Comparison of ENCODE assay signal across 21 mouse cellular contexts in genomic region chr2:72839673-72840072, GRCm38 (mm10).
A peak's percentile ranks its signal among the peaks of the same experiment; 100 is the strongest.
DNase-seq lines count a peak whose midpoint lies in the region; ATAC-seq and TF ChIP-seq lines count a peak whose summit lies in the region.
"Had no signal": no experiment of that assay in that cellular context is flagged by ENCODE, and none has a peak within 500 bp of the region (broad histone marks: within the 10 kb centered on the region; RNA-seq: fewer than 3 reads in every experiment).

No protein-coding gene starts in this region.

- intact Hi-C loops in gastrocnemius, postnatal 14 days (cut with DNase I; ENCODE audit: low total_unique reads): no loop called here

- H3K27ac ChIP-seq in layer of hippocampus, adult 2 months: 0 out of 2 replicates have a peak overlapping the region, but pooled peaks have one; percentile 7
- H3K27ac ChIP-seq in intestine, embryonic 15.5 days: no peak overlapping the region
- H3K27ac ChIP-seq: embryonic facial prominence, embryonic 15.5 days; hindbrain, postnatal 0 days; limb, embryonic 15.5 days; midbrain, embryonic 10.5 days; neural tube, embryonic 13.5 days had no signal

- H3K36me3 ChIP-seq in intestine, embryonic 15.5 days: no peaks in the 10 kb centered on the region
- H3K36me3 ChIP-seq: embryonic facial prominence, embryonic 15.5 days; limb, embryonic 15.5 days; midbrain, embryonic 10.5 days; neural tube, embryonic 13.5 days had no signal

- no peak overlapping the region for H3K4me3 ChIP-seq in layer of hippocampus, adult 2 months
- no peak overlapping the region for H3K4me3 ChIP-seq in intestine, embryonic 15.5 days (replicated peaks)
- H3K4me3 ChIP-seq: embryonic facial prominence, embryonic 15.5 days; limb, embryonic 15.5 days; midbrain, embryonic 10.5 days; neural tube, embryonic 13.5 days had no signal

- H3K4me1 ChIP-seq in intestine, embryonic 15.5 days (replicated peaks): no peaks in the 10 kb centered on the region; the same call in 1 of the 2 replicates

- ATAC-seq in intestine, embryonic 15.5 days: no peak
- ATAC-seq: hindbrain, postnatal 0 days had no signal

- DNase-seq in gastrocnemius, postnatal 10 days: peak; percentile 12
- no peak for DNase-seq in gastrocnemius, postnatal 14 days
- peak in 1 of 2 experiments; percentile 38 for DNase-seq in layer of hippocampus, adult 2 months (ENCODE audit: low spot score in 2 of 2)
- no peak for DNase-seq in layer of hippocampus, adult 8-10 months (ENCODE audit: low spot score in 2 of 2)
- DNase-seq in NIH3T3 (ENCODE audit: low read depth): peak; percentile 36
- DNase-seq in brain, embryonic 14.5 days (ENCODE audit: low read depth): peak; percentile 81
- DNase-seq: adrenal gland, adult 2 months; cerebellum, adult 11 months; cerebellum, postnatal 25 days; kidney, adult 18-20 months; kidney, postnatal 4 days; lung, postnatal 4 days; right cerebral cortex, postnatal 25 days; thymus, postnatal 14 days had no signal

- TF ChIP-seq CTCF in layer of hippocampus, adult 2 months (conservative IDR thresholded peaks at IDR 0.05): no peak
- no peak for TF ChIP-seq CTCF in brain, embryonic 14.5 days (IDR thresholded peaks at IDR 0.05; ENCODE audit: borderline replicate concordance, extremely low read depth, insufficient read depth, insufficient read length)

- no peak overlapping the region for H3K9ac ChIP-seq in intestine, embryonic 15.5 days
- H3K9ac ChIP-seq: embryonic facial prominence, embryonic 15.5 days; limb, embryonic 15.5 days; neural tube, embryonic 13.5 days had no signal

- no peak for TF ChIP-seq POLR2A in brain, embryonic 14.5 days (IDR thresholded peaks at IDR 0.05; ENCODE audit: borderline replicate concordance, extremely low read depth, insufficient read depth, insufficient read length, poor library complexity, severe bottlenecking)

- no peaks in the 10 kb centered on the region for H3K27me3 ChIP-seq in intestine, embryonic 15.5 days (replicated peaks)
- H3K27me3 ChIP-seq: embryonic facial prominence, embryonic 15.5 days; limb, embryonic 15.5 days; neural tube, embryonic 13.5 days had no signal

- 78% methylated on average over 5 of the region's 5 CpGs for WGBS in intestine, embryonic 15.5 days

- no peak overlapping the region for H3K4me2 ChIP-seq in intestine, embryonic 15.5 days (replicated peaks)
- H3K4me2 ChIP-seq: embryonic facial prominence, embryonic 15.5 days; heart, embryonic 11.5 days; limb, embryonic 15.5 days; neural tube, embryonic 13.5 days had no signal

- no peaks in the 10 kb centered on the region for H3K9me3 ChIP-seq in intestine, embryonic 15.5 days
- H3K9me3 ChIP-seq: midbrain, embryonic 10.5 days had no signal

Comparison
In these comparisons a context has a peak if more than half of its experiments do, and no peak if none do; other contexts are left out.
1. DNase-seq: peak in gastrocnemius, postnatal 10 days (single experiment), NIH3T3 (single experiment) and brain, embryonic 14.5 days (single experiment); none in gastrocnemius, postnatal 14 days (single experiment) and layer of hippocampus, adult 8-10 months (0 of 2).